Mouse (Mus musculus): ENCODE measurements around the gene A630001G21Rik. TPM values are rescaled to one million over a fixed set of nuclear protein-coding genes. Genes with fewer than 3 reads are reported as not detected.

Gene A630001G21Rik
- total RNA-seq (2012; rRNA removed) (13.0 and 15.4 TPM in 2 replicates), polyA plus RNA-seq (2012; ENCODE audit: insufficient read depth in 1 of 2, insufficient read length in 2 of 2, low read depth in 1 of 2, low replicate concordance in 2 of 2, missing spikeins in 1 of 2) (10 to 100 TPM in 1 of 2 experiments, not detected in 1; 24.0 TPM)

DNA sequence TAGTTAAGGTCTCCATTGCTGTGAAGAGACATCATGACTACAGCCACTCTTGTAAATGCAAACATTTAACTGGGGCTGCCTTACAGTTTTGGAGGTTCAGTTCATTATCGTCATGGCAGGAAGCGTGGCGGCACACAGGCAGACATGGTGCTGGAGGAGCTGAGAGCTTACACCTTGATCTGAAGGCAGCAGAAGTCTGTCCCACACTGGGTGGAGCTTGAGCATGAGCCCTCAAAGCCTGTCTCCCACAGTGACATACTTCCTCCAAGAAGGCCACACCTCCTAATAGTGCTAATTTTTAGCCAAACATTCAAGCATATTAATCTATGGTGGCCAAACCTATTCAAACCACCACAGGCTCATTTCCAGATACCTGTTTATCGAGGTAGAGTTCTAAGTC lies at the start of gene A630001G21Rik:
A630001G21Rik (minus strand) TSS at position 208 of the 400 bp plus-strand sequence.
- Histone ChIP-seq H3K27ac (ENCODE audit: control insufficient read depth, low read depth, low read length) (peak within 1 kb of the TSS; percentile 57), H3K36me3 (ENCODE audit: control insufficient read depth in 1 of 2, insufficient read depth in 2 of 2, low read length in 2 of 2) (peaks cover 0 to 17% of the 10 kb centered on the region in 2 experiments; a peak in 2 of 4 replicates), H3K9me3 (replicated peaks; ENCODE audit: insufficient read depth, low read length) (no peaks in the 10 kb centered on the region), H3K27me3 (ENCODE audit: control insufficient read depth in 1 of 2, insufficient read depth in 2 of 2, low read length in 2 of 2) (no peaks in the 10 kb centered on the region), H3K4me1 (ENCODE audit: control insufficient read depth in 1 of 2, insufficient read depth in 2 of 2, low read length in 2 of 2) (peaks cover 13 to 23% of the 10 kb centered on the region in 2 experiments), H3K9ac (ENCODE audit: control insufficient read depth, low read depth, low read length, poor library complexity, severe bottlenecking) (no peak within 1 kb of the TSS), H3K79me2 (ENCODE audit: control insufficient read depth, insufficient read depth, low read length, poor library complexity) (no peaks in the 10 kb centered on the region), H3K4me3 (ENCODE audit: control insufficient read depth in 1 of 2, insufficient read depth in 1 of 2, low read depth in 2 of 2, low read length in 2 of 2) (peak within 1 kb of the TSS in 1 of 2 experiments; percentile 59; a peak in 2 of 4 replicates)
- peak; percentile 60 for DNase-seq (ENCODE audit: low read depth, low spot score)
- TF ChIP-seq CHD1 (IDR thresholded peaks at IDR 0.05; ENCODE audit: low read depth, low read length) (no peak), NELFE (IDR thresholded peaks at IDR 0.05; ENCODE audit: low read depth, low read length) (0 out of 2 replicates have a peak, but pooled peaks have one; percentile 16)

DNA sequence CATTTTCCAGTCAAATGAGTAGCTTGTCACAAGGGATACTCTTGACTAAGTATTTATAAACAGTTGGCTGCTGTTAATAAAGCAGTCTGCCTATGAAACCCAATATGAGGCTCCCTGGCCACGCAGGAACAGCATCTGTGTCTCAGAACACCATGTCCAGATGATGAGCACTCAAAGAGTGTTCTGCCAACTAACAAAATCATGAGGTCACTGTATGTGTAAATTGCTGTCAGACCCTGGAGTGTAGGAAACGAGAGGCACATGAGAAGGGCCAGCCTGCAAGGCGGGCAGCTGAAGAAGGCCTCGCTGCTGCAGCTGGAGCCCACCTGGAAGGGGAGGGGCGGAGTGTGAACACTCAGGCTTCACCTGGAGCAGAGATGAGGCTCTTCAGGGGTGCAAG lies 48.7 kb upstream of the A630001G21Rik start:
- Histone ChIP-seq H3K4me3 (ENCODE audit: control insufficient read depth in 1 of 2, insufficient read depth in 1 of 2, low read depth in 2 of 2, low read length in 2 of 2) (no peak overlapping the region), H3K9ac (ENCODE audit: control insufficient read depth, low read depth, low read length, poor library complexity, severe bottlenecking) (no peak overlapping the region), H3K27ac (ENCODE audit: control insufficient read depth, low read depth, low read length) (no peak overlapping the region), H3K27me3 (ENCODE audit: control insufficient read depth in 1 of 2, insufficient read depth in 2 of 2, low read length in 2 of 2) (no peaks in the 10 kb centered on the region), H3K36me3 (ENCODE audit: control insufficient read depth in 1 of 2, insufficient read depth in 2 of 2, low read length in 2 of 2) (peaks cover 0 to 35% of the 10 kb centered on the region in 2 experiments; a peak in 2 of 4 replicates), H3K4me1 (ENCODE audit: control insufficient read depth in 1 of 2, insufficient read depth in 2 of 2, low read length in 2 of 2) (no peaks in the 10 kb centered on the region), H3K9me3 (replicated peaks; ENCODE audit: insufficient read depth, low read length) (no peaks in the 10 kb centered on the region), H3K79me2 (ENCODE audit: control insufficient read depth, insufficient read depth, low read length, poor library complexity) (no peaks in the 10 kb centered on the region)
- DNase-seq (ENCODE audit: low read depth, low spot score): no peak
- no peak for TF ChIP-seq MAFK (IDR thresholded peaks at IDR 0.05; ENCODE audit: borderline replicate concordance, low read depth, low read length)
- no peak for TF ChIP-seq BHLHE40 (IDR thresholded peaks at IDR 0.05; ENCODE audit: borderline replicate concordance, low read depth, low read length)
- TF ChIP-seq ZMIZ1 (IDR thresholded peaks at IDR 0.05; ENCODE audit: low read depth, low read length): no peak
- TF ChIP-seq EP300 (IDR thresholded peaks at IDR 0.05; ENCODE audit: low read depth in 1 of 2, low read length in 2 of 2): no peak
- no peak for TF ChIP-seq KAT2A (conservative IDR thresholded peaks at IDR 0.05; ENCODE audit: low read depth, low read length)
- TF ChIP-seq MAZ (IDR thresholded peaks at IDR 0.05; ENCODE audit: low read depth, low read length): no peak
- TF ChIP-seq CHD2 (IDR thresholded peaks at IDR 0.05; ENCODE audit: low read length): no peak
- TF ChIP-seq USF1 (IDR thresholded peaks at IDR 0.05; ENCODE audit: low read depth, low read length): no peak
- TF ChIP-seq POLR2A (IDR thresholded peaks at IDR 0.05; ENCODE audit: control insufficient read depth in 1 of 2, insufficient read depth in 1 of 2, low read depth in 1 of 2, low read length in 2 of 2, poor library complexity in 1 of 2): no peak
- no peak for TF ChIP-seq POLR2AphosphoS5 (IDR thresholded peaks at IDR 0.05; ENCODE audit: borderline replicate concordance, low read depth, low read length)
- TF ChIP-seq RAD21 (IDR thresholded peaks at IDR 0.05; ENCODE audit: low read depth, low read length): no peak
- no peak for TF ChIP-seq ZNF384 (IDR thresholded peaks at IDR 0.05; ENCODE audit: low read depth, low read length)
- TF ChIP-seq ZC3H11A (IDR thresholded peaks at IDR 0.05; ENCODE audit: low read depth, low read length): no peak

Data from MEL (cell line).